ENCODE assay signal across 17 mouse cellular contexts in the genomic region with DNA sequence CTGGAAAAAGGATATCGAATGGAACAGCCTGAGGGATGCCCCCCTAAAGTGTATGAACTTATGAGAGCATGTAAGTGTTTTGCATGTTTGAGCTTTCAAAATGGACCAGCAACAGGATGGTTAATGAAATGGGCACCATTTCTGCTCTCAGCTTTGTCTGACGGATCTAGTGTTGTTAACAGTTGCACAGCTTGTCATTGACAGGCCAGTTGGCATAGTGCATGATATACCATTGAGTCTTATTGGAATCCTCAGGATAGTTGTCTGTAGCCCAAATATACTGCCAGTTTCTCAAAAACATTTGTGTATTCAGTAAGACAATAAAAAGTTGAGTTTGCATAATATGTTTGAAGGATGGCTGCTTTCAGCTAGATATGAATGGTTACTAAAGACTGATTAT.
"Had no signal": no experiment of that assay in that cellular context is flagged by ENCODE, and none has a peak within 500 bp of the region (broad histone marks: within the 10 kb centered on the region; RNA-seq: fewer than 3 reads in every experiment).

No protein-coding gene starts in this region.

- H3K9me3 ChIP-seq: lung, embryonic 15.5 days; megakaryocyte, embryonic 14.5 days; midbrain, embryonic 13.5 days; midbrain, embryonic 15.5 days; neural tube, embryonic 12.5 days; stomach, embryonic 15.5 days had no signal

- H3K4me1 ChIP-seq: lung, embryonic 15.5 days; midbrain, embryonic 13.5 days; midbrain, embryonic 15.5 days; neural tube, embryonic 12.5 days; stomach, embryonic 15.5 days had no signal

- H3K27ac ChIP-seq: lung, embryonic 15.5 days; macrophage; midbrain, embryonic 13.5 days; midbrain, embryonic 15.5 days; neural tube, embryonic 12.5 days; stomach, embryonic 15.5 days; stomach, postnatal 0 days had no signal

- H3K9ac ChIP-seq: lung, embryonic 15.5 days; midbrain, embryonic 13.5 days; midbrain, embryonic 15.5 days; neural tube, embryonic 12.5 days; stomach, embryonic 15.5 days had no signal

- H3K4me2 ChIP-seq: lung, embryonic 15.5 days; midbrain, embryonic 11.5 days; midbrain, embryonic 13.5 days; midbrain, embryonic 15.5 days; neural tube, embryonic 12.5 days; stomach, embryonic 15.5 days had no signal

- H3K4me3 ChIP-seq: lung, embryonic 15.5 days; megakaryocyte, embryonic 14.5 days; midbrain, embryonic 13.5 days; midbrain, embryonic 15.5 days; neural tube, embryonic 12.5 days; stomach, embryonic 15.5 days had no signal

- ATAC-seq: lung, postnatal 0 days; midbrain, embryonic 13.5 days; midbrain, embryonic 15.5 days had no signal

- H3K27me3 ChIP-seq: lung, embryonic 15.5 days; megakaryocyte, embryonic 14.5 days; midbrain, embryonic 13.5 days; midbrain, embryonic 15.5 days; neural tube, embryonic 12.5 days; stomach, embryonic 15.5 days had no signal

- DNase-seq: lung, adult 2 months; lung, postnatal 14 days; lung, postnatal 36 days; right cerebral cortex, postnatal 14 days; thymus, adult 2 months; thymus, postnatal 25 days; thymus, postnatal 4 days had no signal
